Mouse (Mus musculus) bone marrow macrophage, adult 2 months (primary cell): ENCODE measurements around the gene Prmt8.

ENCODE experiments used
- CTCF ChIP-seq: IDR thresholded peaks from 2 replicates; pipeline ENCODE4 v1.5.1; 2012; ENCODE audit warnings: low read depth, mild to moderate bottlenecking, low read length, moderate library complexity
- POLR2A ChIP-seq: IDR thresholded peaks from 2 replicates; pipeline ENCODE4 v1.6.1; 2012; ENCODE audit warnings: mild to moderate bottlenecking, low read depth, low read length, borderline replicate concordance

GRCm38 (mm10) chr6:127739921-127740320 lies 29.4 kb downstream of the Prmt8 start:
- TF ChIP-seq POLR2A (no peak), CTCF (no peak)
